Mouse (Mus musculus): Measurements from ENCODE around the gene Sort1. TPM values are rescaled to one million over a fixed set of nuclear protein-coding genes. Genes with fewer than 3 reads are reported as not detected.

The Sort1 gene
- total RNA-seq, 2 experiments from 2014 or later = 245 to 264 TPM

- intact Hi-C loops (cut with DNase I) = no loop called here
These were observed 7.3 kb downstream of the Sort1 start for GRCm38 (mm10) chr3:108291036-108291799.

DNA sequence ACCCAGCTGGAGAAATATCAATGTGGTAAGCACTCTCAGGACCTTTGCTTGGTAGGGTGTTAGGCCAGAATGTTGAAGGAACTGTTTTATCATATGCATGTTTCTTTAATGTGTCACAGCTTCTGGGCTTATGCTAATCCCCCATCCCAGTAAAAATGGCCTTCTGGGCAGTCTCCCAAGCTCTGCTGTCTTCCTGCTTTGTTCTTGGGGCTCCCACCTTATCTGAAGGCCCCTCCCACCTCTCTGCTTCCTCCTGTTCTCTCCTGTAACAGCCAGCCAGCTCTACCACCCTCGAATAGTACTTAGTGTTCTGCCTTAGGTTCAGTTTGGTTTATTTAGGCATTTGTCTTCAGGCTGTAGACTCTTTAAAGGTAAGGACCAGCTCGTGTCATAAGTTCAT is 10.5 kb downstream of the Sort1 start:
- intact Hi-C loops (cut with DNase I) = no loop called here
- peak in 1 of 2 experiments; percentile 43 for DNase-seq (ENCODE audit: low spot score in 2 of 2)

More at GRCm38 (mm10) chr3:108291036-108291799, 7.3 kb downstream of the Sort1 start:
- no peak for DNase-seq (ENCODE audit: low spot score in 2 of 2)

GRCm38 (mm10) chr3:108295379-108296219 is 11.7 kb downstream of the Sort1 start:
- peak; percentile 65 to 76 for DNase-seq (ENCODE audit: low spot score in 2 of 2)
- intact Hi-C loops (cut with DNase I) = no loop called here

- DNase-seq (ENCODE audit: low spot score in 2 of 2) = peak; percentile 64 to 73
- intact Hi-C loops (cut with DNase I) = no loop called here
These were observed 12.6 kb downstream of the Sort1 start for GRCm38 (mm10) chr3:108296220-108297049.

GRCm38 (mm10) chr3:108297050-108297419 is 13.2 kb downstream of the Sort1 start:
- DNase-seq (ENCODE audit: low spot score in 2 of 2) = no peak
- intact Hi-C loops (cut with DNase I) = no loop called here

GRCm38 (mm10) chr3:108297603-108298553 is 14.0 kb downstream of the Sort1 start:
- DNase-seq (ENCODE audit: low spot score in 2 of 2) = no peak
- intact Hi-C loops (cut with DNase I) = no loop called here

- no peak for DNase-seq (ENCODE audit: low spot score in 2 of 2)
- intact Hi-C loops (cut with DNase I) = no loop called here
These were observed 16.7 kb downstream of the Sort1 start for GRCm38 (mm10) chr3:108300455-108301030.

GRCm38 (mm10) chr3:108303683-108304082 is 19.8 kb downstream of the Sort1 start:
- intact Hi-C loops (cut with DNase I) = no loop called here
- DNase-seq (ENCODE audit: low spot score in 2 of 2) = no peak

GRCm38 (mm10) chr3:108304747-108305146 is 20.9 kb downstream of the Sort1 start:
- no peak for DNase-seq (ENCODE audit: low spot score in 2 of 2)
- intact Hi-C loops (cut with DNase I) = no loop called here

- intact Hi-C loops (cut with DNase I) = no loop called here
- DNase-seq (ENCODE audit: low spot score in 2 of 2) = no peak
These were observed 22.5 kb downstream of the Sort1 start for GRCm38 (mm10) chr3:108306387-108306786.

DNA sequence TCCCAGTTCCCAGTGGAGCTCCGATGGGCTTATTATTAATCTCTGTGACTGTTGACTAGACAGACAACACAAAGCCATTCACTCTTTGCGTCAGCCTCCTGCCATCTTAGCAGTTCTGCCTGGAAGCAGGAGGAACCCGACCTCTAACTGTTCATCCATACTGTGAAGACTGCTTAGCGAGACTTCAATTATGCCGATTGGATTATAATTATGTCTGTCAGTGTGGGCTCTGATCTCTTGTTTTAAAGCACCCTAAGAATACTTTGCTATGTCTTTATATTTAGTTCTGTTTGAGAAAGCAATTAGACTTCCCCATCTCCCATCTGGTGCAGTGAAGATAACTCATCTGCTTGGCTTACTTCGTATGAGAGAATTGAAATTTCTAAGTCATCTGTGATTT is 23.6 kb downstream of the Sort1 start:
- intact Hi-C loops (cut with DNase I) = no loop called here
- DNase-seq (ENCODE audit: low spot score in 2 of 2) = peak in 1 of 2 experiments; percentile 60

DNA sequence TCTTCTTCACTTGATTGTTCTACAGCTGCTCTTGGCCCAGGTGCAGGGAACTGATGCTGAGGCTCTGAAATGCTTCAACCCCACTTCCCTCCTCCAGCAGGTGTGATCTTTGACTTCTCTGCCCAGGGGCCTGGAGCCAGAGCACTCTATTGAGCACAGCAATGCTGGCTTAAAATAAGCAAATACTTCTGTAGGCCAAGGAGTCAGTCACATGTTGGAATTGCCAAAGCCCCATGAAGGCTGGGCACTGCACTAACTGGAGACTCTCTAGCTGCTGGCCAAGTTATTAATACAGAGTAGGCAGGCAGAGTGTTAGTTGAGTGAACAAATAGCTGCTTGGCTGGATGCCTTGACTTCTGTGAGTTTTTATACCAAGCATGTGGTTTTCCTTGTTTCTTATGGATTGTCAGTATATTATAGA is 27.0 kb downstream of the Sort1 start:
- no peak for DNase-seq (ENCODE audit: low spot score in 2 of 2)
- intact Hi-C loops (cut with DNase I) = no loop called here

- DNase-seq (ENCODE audit: low spot score in 2 of 2) = no peak
- intact Hi-C loops (cut with DNase I) = no loop called here
These were observed 27.8 kb downstream of the Sort1 start for GRCm38 (mm10) chr3:108311688-108312087.

DNA sequence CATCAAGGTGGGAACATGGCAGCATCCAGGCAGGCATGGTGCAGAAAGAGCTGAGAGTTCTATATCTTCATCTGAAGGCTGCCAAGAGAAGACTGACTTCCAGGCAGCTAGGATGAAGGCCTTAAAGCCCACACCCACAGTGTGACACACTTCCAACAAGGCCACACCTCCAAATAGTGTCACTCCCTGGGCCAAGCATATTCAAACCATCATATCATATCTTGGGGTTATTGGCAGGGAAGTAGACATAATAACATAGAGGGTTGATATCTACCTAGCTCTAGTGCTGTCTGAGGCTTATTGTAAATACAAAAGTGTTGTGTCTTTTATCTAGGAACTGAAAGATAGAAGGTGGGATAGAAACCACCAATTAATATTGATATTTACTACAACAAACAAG is 28.5 kb downstream of the Sort1 start:
- intact Hi-C loops (cut with DNase I) = no loop called here
- DNase-seq (ENCODE audit: low spot score in 2 of 2) = no peak

DNA sequence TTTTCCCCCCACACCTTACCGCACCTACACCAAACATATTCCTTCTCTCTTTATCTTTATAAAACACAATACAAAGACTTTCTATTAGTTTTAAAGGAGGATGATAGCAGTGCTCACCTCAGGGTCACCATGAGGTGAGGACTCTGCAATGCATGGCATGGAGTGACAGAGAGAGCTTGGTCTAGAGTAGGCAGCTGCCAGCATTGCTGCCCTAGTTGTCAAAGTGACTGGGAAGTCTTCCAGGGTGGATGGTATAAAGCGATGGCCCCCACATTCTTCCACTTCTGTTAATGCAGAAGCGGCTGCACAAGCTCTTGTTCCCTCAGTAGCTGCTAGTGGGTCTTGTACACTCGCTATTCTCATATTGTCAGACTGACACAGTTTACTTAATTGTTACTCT is 29.3 kb downstream of the Sort1 start:
- no peak for DNase-seq (ENCODE audit: low spot score in 2 of 2)
- intact Hi-C loops (cut with DNase I) = no loop called here

DNA sequence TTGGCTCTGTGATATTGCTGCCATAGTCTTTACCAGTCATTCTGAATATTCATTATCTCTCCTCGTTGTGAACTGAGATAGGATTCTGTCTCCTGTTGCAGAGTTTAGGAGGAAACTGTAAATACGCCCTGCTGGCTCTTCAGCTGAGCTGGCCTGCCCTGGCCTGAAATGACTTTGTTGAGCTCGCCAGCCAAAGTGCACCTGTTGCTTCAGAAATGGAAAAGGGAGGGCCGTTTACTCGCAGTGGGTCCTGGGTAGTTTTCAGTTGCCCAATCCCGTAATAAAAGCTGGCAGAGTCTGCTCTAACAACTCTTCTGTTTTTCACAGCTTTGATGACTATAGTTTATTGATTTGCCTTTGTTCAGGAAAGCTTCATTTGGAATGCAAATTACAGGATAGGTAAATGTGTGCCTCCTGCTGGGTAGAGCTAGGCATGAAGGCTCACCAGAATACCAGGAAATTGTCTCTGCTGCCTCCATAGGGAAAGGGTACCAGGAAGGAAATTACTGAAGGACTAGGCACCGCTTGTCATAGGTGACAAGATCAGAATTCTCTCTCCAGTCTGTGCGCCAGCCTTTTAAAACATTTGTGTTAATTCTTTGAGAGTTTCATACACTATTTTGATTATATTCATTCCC is 30.3 kb downstream of the Sort1 start:
- no peak for DNase-seq (ENCODE audit: low spot score in 2 of 2)
- intact Hi-C loops (cut with DNase I) = no loop called here

DNA sequence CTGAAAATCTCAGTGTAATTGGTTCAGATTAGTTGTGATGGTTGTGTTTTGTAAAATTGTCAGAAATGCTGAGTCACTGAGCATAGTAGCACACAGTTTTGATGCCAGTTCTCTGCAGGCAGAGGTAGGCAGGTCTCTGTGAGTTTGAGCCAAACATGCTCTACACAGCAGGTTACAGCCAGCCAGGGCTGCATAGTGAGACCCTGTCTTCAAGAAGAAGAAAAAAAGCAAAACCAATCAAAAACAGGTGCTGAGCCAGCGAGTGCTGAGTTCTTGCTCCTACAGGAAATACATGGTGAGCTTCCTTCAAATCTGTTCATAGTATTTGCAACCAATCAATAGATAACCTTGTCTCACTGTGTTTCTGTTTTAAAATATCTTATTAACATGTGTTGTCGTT is 34.6 kb downstream of the Sort1 start:
- DNase-seq (ENCODE audit: low spot score in 2 of 2) = no peak
- intact Hi-C loops (cut with DNase I) = no loop called here

GRCm38 (mm10) chr3:108321671-108322070 is 37.8 kb downstream of the Sort1 start:
- intact Hi-C loops (cut with DNase I) = loop anchor here (5.0 kb wide), 1 partner anchor 39 kb away; the partner anchor contains the start of gene Sort1
- no peak for DNase-seq (ENCODE audit: low spot score in 2 of 2)

Data from left cerebral cortex, postnatal 14 days (tissue).